Mouse (Mus musculus) lung, postnatal 0 days (tissue): Measurements from ENCODE around the gene Camk1d.

Source experiments
- CTCF ChIP-seq: IDR thresholded peaks from 2 replicates; pipeline ENCODE4 v1.5.1; 2016; ENCODE audit warnings: antibody characterized with exemption, mild to moderate bottlenecking
- EP300 ChIP-seq: IDR thresholded peaks from 2 replicates; pipeline ENCODE4 v1.6.1; 2016; ENCODE audit warnings: antibody characterized with exemption, mild to moderate bottlenecking, control low read depth

GRCm38 (mm10) chr2:5316217-5316616 is 398.1 kb downstream of the Camk1d start:
- TF ChIP-seq EP300 (no peak), CTCF (no peak)
